Mouse (Mus musculus) spleen, adult 2 months (tissue): ENCODE data around the gene Ldlrad3. TPM values are rescaled to one million over a fixed set of nuclear protein-coding genes. Genes with fewer than 3 reads are reported as not detected.

Source experiments
- DNase-seq, 2 experiments: peaks; one replicate each; pipeline versions ENCODE4 v3.0.0 to v3.0.0-alpha.2; 2012 to 2021; ENCODE audit warnings: low spot score in 2 of 2, low read depth in 1 of 2
- H3K27ac ChIP-seq: fragments of 200-500 bp; 2 replicates; pipeline ENCODE4 v1.5.1; 2012; ENCODE audit warnings: low read length, inconsistent platforms; ENCODE audit not compliant: insufficient read depth
- H3K27me3 ChIP-seq: fragments of 200-500 bp; 2 replicates; pipeline ENCODE4 v1.6.1; 2012; ENCODE audit warnings: mild to moderate bottlenecking, moderate library complexity, low read length, inconsistent platforms; ENCODE audit not compliant: control insufficient read depth, insufficient read depth
- H3K36me3 ChIP-seq: fragments of 200-500 bp; 2 replicates; pipeline ENCODE4 v1.6.1; 2012; ENCODE audit warnings: mild to moderate bottlenecking, low read length, inconsistent platforms; ENCODE audit not compliant: control insufficient read depth, insufficient read depth
- H3K4me1 ChIP-seq: fragments of 200-500 bp; 2 replicates; pipeline ENCODE4 v1.6.1; 2011; ENCODE audit warnings: inconsistent platforms; ENCODE audit not compliant: control insufficient read depth, insufficient read depth, insufficient read length
- H3K4me3 ChIP-seq: fragments of 200-500 bp; 2 replicates; pipeline ENCODE4 v1.5.1; 2011; ENCODE audit warnings: mild to moderate bottlenecking, inconsistent platforms; ENCODE audit not compliant: insufficient read depth, insufficient read length; ENCODE audit errors: extremely low read depth
- CTCF ChIP-seq: fragments of 200-500 bp; IDR thresholded peaks from 2 replicates; pipeline ENCODE4 v1.5.1; 2011; ENCODE audit warnings: mild to moderate bottlenecking, inconsistent platforms; ENCODE audit not compliant: insufficient read depth, insufficient read length, insufficient replicate concordance; ENCODE audit errors: extremely low read depth
- POLR2A ChIP-seq: fragments of 200-500 bp; IDR thresholded peaks from 2 replicates; pipeline ENCODE4 v1.6.1; 2011; ENCODE audit warnings: low read depth, low read length, inconsistent platforms
- WGBS: fragments of 180-500 bp; shearing (Covaris S2); methylation state at CpG from one replicate; pipeline ENCODE4 v1.1.7; 2018; 5-methylcytosine and 5-hydroxymethylcytosine counted together
- polyA plus RNA-seq: library from polyadenylated mRNA; depleted of rRNA; stranded (reverse); fragments of >200 nt; gene quantifications from 2 replicates; pipeline ENCODE4 v1.2.3, GENCODE M21; 2012; rRNA removed

The Ldlrad3 gene
- polyA plus RNA-seq, 1 experiment = 3.5 TPM

DNA sequence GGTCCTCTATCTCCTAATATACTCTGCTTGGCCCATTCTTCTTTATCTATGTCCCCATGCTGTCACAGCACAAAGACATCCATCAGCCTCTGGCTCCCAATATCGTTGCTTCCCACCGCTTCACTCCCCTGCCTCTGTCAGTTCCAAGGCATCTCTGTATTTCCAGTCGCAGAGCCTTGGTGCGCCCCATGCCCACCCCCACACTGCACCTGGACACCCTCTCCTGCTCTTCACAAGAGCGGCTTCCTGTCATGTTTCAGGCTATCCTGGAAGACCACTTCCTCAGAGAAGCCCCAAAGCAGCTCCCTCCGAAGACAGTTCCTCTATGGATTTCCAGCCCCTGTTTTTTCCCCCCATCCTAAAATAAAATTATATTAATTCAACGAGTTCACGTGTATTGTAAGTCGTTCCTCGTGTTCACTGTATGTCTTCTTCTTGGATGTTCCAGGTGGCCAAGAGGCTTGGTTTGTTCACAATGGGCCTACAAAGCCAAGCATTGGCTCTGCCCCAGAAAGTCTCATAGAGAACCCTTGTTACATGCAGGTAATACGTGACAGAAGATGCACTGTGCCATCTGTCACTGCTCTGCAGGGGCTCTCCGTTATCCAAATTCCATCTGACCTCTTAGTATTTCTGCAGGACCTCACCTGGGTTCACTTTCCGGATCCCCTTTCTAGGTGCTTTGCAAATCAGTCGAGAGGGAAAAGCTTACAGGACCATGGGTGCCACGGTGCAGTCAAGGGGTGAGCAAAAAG lies 276.7 kb downstream of the Ldlrad3 start:
- H3K27me3 ChIP-seq = no peaks in the 10 kb centered on the region
- 89% methylated on average over 15 of the region's 15 CpGs for WGBS
- TF ChIP-seq CTCF = no peak
- TF ChIP-seq POLR2A = no peak
- H3K27ac ChIP-seq = no peak overlapping the region
- H3K4me3 ChIP-seq = no peak overlapping the region
- H3K4me1 ChIP-seq = no peaks in the 10 kb centered on the region
- no peaks in the 10 kb centered on the region for H3K36me3 ChIP-seq
- DNase-seq = no peak

DNA sequence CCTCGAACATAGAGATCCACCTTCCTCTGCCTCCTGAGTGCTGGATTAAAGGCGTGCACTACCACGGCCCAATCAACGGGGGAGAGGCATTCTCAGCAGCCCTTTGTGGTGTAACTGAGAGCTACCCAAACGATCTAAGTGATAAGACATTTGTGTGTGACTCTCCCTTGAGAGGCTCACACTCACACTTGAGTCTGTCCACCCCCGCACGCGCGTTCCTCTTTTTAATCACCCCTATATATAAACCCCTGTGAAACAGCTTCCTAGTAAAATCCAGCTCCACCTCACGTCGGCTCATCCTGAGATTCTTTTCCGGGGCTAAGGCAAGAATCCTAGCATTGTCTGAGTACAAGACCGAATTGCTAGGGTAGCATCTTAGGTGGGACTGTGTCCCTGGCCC lies 277.4 kb downstream of the Ldlrad3 start:
- WGBS = 55% methylated on average over 13 of the region's 13 CpGs
- no peaks in the 10 kb centered on the region for H3K36me3 ChIP-seq
- no peak for DNase-seq
- no peak for TF ChIP-seq CTCF
- TF ChIP-seq POLR2A = no peak
- H3K27ac ChIP-seq = no peak overlapping the region
- H3K4me1 ChIP-seq = no peaks in the 10 kb centered on the region
- no peak overlapping the region for H3K4me3 ChIP-seq
- no peaks in the 10 kb centered on the region for H3K27me3 ChIP-seq

DNA sequence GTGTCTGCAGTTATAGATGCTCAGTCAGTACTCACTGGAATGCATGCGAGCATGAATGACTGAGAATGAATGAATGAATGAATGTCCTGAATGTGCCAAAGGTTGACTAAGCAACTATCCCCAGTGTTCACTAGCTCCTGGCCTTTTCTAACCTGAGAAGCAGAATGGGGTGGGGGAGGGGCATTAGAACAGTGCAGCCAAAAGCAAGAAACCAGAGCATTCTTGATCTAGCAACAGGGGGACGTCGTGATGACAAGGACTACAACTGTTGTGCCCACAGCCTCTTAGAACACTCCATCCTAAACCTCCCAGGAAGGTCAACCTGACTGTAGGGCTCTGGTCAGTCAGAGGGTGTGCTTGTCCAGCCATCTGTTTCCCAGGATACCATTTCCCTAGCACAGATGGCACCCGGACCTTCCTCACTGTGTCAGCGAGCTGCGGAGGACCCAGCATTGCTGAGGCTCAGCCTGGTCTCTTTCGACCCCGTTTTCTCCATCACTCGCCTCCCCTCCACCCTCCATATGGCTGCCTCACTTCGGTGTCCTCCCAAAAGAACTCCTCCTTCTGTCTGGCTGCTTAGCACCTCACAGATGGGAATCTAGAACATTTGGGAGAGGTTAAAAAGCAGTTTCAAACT lies 278.7 kb downstream of the Ldlrad3 start:
- TF ChIP-seq CTCF (no peak), POLR2A (no peak)
- Histone ChIP-seq H3K27me3 (no peaks in the 10 kb centered on the region), H3K4me1 (no peaks in the 10 kb centered on the region), H3K36me3 (no peaks in the 10 kb centered on the region), H3K27ac (no peak overlapping the region), H3K4me3 (no peak overlapping the region)
- DNase-seq = no peak
- WGBS = 85% methylated on average over 10 of the region's 10 CpGs

DNA sequence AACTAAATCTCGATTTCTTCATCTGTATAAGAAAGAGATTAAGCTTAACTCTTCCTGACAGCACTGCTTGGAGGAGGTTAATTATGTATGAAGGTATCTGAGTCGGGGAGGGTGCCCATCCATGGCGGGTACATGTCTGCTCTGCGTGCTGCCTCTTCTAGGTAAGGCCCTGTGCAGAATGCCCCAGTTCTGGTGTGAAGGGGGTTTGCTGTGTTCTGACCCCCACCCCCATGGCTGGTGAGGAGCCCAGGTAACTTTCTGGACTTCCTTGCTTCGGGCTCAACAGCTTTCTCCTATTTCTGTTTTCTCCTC lies 279.9 kb downstream of the Ldlrad3 start:
- Histone ChIP-seq H3K4me1 (no peaks in the 10 kb centered on the region), H3K36me3 (0 out of 2 replicates have a peak, but pooled peaks cover 2% of the 10 kb centered on the region), H3K27me3 (no peaks in the 10 kb centered on the region), H3K4me3 (no peak overlapping the region), H3K27ac (no peak overlapping the region)
- 67% methylated on average over 5 of the region's 5 CpGs for WGBS
- DNase-seq = no peak
- no peak for TF ChIP-seq POLR2A
- no peak for TF ChIP-seq CTCF

DNA sequence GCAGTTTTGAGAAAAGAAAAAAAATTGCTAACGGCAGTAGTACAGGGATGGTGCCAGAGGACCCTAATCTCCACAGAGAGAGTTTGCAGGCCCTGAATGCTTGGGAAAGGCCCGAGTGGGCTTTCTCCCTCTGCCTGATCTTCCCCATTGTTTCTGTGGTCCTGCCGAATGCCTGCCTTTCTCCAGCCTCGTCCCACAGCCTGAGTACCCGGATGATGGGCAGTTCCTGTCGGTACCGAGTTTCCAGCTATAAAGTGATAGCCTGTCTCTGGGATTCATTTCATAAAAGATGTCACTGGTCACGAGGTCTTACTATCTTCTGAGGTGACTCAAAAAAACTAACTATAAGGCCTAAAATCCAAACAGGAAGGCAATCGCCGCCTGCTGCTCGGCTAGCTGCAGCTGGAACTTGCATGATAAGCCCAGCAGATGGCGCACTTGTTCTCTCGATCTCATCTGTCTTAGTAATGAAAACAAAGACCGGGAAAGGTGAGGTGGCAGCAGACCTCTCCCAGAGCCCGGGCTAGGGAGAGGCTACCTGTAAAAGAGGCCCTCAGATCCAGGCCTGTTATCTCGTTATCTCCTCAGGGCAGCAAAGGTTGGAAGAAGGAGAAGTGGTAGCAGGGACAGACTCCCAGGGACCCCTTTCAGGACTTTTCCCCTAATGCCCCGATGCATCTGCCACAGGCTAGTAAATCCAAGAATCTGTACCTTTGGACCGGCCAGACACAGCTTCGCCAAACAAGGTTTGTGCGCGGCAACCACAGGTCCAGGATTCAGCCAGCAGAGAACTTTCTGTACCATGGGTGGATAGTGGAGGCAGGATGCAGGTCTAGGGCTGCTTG lies 280.4 kb downstream of the Ldlrad3 start:
- peaks cover 6% of the 10 kb centered on the region; the same call in 1 of the 2 replicates for H3K36me3 ChIP-seq
- WGBS = 38% methylated on average over 21 of the region's 21 CpGs
- peak; percentile 54 to 70 for DNase-seq
- no peak overlapping the region for H3K4me3 ChIP-seq
- H3K27ac ChIP-seq = no peak overlapping the region
- TF ChIP-seq POLR2A (no peak), CTCF (peak; percentile 85)
- no peaks in the 10 kb centered on the region for H3K27me3 ChIP-seq
- no peaks in the 10 kb centered on the region for H3K4me1 ChIP-seq

DNA sequence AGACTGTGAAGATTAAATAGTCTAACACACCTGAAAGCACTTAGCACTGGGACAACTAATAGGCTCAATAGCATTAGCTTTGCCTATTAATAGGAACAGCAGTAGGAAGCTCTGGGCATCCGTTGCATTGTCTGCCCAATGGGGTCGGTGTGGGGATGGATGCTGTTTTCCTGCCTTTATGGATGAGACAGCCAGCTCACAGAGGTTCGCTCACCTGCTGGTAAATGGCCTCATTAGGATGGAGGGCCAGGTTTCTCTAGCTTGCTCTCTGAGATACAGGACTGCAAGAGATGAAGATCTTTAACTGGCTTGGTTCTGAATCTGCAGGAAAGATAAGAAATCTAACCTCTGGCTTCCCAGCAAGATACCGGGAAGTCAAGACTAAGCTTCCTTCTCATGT lies 284.0 kb downstream of the Ldlrad3 start:
- no peak overlapping the region for H3K27ac ChIP-seq
- 86% methylated on average over 4 of the region's 4 CpGs for WGBS
- H3K27me3 ChIP-seq = no peaks in the 10 kb centered on the region
- H3K4me3 ChIP-seq = no peak overlapping the region
- DNase-seq = no peak
- H3K36me3 ChIP-seq = peaks cover 8% of the 10 kb centered on the region
- H3K4me1 ChIP-seq = no peaks in the 10 kb centered on the region
- no peak for TF ChIP-seq POLR2A
- TF ChIP-seq CTCF = no peak

Other genes starting within 250 kb of the Ldlrad3 start
- 12.9 and 15.4 TPM in 2 replicates for gene Trim44, start 221.4 kb upstream of the Ldlrad3 start, polyA plus RNA-seq